19 mouse cellular contexts compared by ENCODE assay signal in genomic region chr4:55271965-55272630, GRCm38 (mm10).
"Had no signal": no experiment of that assay in that cellular context is flagged by ENCODE, and none has a peak within 500 bp of the region (broad histone marks: within the 10 kb centered on the region; RNA-seq: fewer than 3 reads in every experiment).

No protein-coding gene starts in this region.

- DNase-seq: lung, adult 18-20 months; lung, embryonic 14.5 days; lung, postnatal 10 days; lung, postnatal 4 days; midbrain, embryonic 14.5 days; retina, postnatal 1 day; right cerebral cortex, adult 18-20 months; right cerebral cortex, postnatal 25 days; thymus, adult 2 months; thymus, postnatal 25 days; thymus, postnatal 4 days had no signal

- H3K36me3 ChIP-seq: liver, embryonic 12.5 days; midbrain, embryonic 10.5 days; midbrain, embryonic 12.5 days; neural tube, embryonic 13.5 days; neural tube, embryonic 15.5 days had no signal

- H3K27me3 ChIP-seq: liver, embryonic 12.5 days; midbrain, embryonic 12.5 days; neural tube, embryonic 15.5 days had no signal

- H3K4me1 ChIP-seq: liver, embryonic 12.5 days; midbrain, embryonic 12.5 days; neural tube, embryonic 15.5 days had no signal

- H3K4me3 ChIP-seq: liver, embryonic 12.5 days; midbrain, embryonic 10.5 days; midbrain, embryonic 12.5 days; myocyte; neural tube, embryonic 13.5 days; neural tube, embryonic 15.5 days had no signal

- H3K4me2 ChIP-seq: liver, embryonic 12.5 days; lung, embryonic 14.5 days; midbrain, embryonic 12.5 days; neural tube, embryonic 13.5 days; neural tube, embryonic 15.5 days had no signal

- ATAC-seq: liver, embryonic 12.5 days; midbrain, embryonic 16.5 days had no signal

- H3K9me3 ChIP-seq: liver, embryonic 12.5 days; midbrain, embryonic 12.5 days; neural tube, embryonic 13.5 days; neural tube, embryonic 15.5 days had no signal

- H3K27ac ChIP-seq: liver, embryonic 12.5 days; liver, embryonic 14.5 days; midbrain, embryonic 10.5 days; midbrain, embryonic 12.5 days; neural tube, embryonic 13.5 days; neural tube, embryonic 15.5 days had no signal

- H3K9ac ChIP-seq: liver, embryonic 12.5 days; liver, embryonic 14.5 days; lung, embryonic 14.5 days; midbrain, embryonic 12.5 days; neural tube, embryonic 13.5 days; neural tube, embryonic 15.5 days had no signal
